Comparison of ENCODE assay signal across 8 mouse cellular contexts in the genomic region with DNA sequence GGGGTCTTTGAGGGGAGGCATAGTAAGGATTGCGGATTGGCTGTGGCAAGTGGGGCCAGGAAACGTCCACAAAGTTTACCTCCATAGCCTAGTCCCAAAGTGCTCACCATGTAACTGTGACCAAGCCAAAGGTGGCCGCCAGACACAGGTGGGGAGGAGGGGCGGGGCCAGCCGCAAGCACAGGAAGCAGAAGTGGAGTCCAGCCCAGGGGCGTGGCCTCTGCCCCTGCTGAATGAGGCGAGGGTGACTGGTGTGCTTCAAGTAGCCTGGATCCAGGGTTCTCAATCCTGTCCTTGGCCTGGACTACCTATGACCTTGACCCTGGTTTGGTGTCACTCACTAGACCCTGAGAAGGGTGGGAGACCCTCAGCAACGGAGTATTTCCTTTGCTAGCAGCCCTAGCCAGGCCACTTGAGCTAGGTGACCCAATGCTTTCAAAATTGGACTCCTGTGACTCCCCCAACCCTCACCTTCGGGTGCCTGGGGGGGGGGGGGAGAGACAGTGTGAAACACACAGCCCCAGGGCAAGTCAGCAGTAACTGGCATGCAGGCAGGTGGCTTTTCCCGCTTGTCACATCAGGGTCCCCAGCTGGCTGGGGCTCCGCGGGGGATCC. TPM values are rescaled to one million over a fixed set of nuclear protein-coding genes. Genes with fewer than 3 reads are reported as not detected.
DNase-seq lines count a peak whose midpoint lies in the region; ATAC-seq lines count a peak whose summit lies in the region.

No protein-coding gene starts in this region.

- peak overlapping the region; percentile 21 for H3K4me3 ChIP-seq in forebrain, embryonic 10.5 days
- H3K4me3 ChIP-seq in limb, embryonic 12.5 days (replicated peaks), result peak overlapping the region; percentile 49; the same call in 1 of the 2 replicates

- no peak overlapping the region; the same call in 1 of the 2 replicates for H3K9ac ChIP-seq in limb, embryonic 12.5 days (replicated peaks)

- H3K4me1 ChIP-seq in forebrain, embryonic 10.5 days, result peaks cover 56% of the 10 kb centered on the region
- H3K4me1 ChIP-seq in limb, embryonic 12.5 days (replicated peaks), result peaks cover 32% of the 10 kb centered on the region

- H3K27ac ChIP-seq in forebrain, embryonic 10.5 days, result no peak overlapping the region
- no peak overlapping the region for H3K27ac ChIP-seq in limb, embryonic 12.5 days

- peak; percentile 57 for ATAC-seq in activated CD4-positive, CD25-positive, alpha-beta regulatory T cell, adult 4 months
- ATAC-seq in hematopoietic stem cell, adult 5-6 weeks (replicated peaks in 1 of 2; ENCODE audit: insufficient read depth in 1 of 2, low FRiP score in 2 of 2, low TSS enrichment in 1 of 2, low read depth in 1 of 2, poor library complexity in 2 of 2, severe bottlenecking in 2 of 2), result peak; percentile 62 to 67
- no peak for ATAC-seq in limb, embryonic 12.5 days (ENCODE audit: insufficient number of reproducible peaks, insufficient read depth, low FRiP score, low TSS enrichment, low read depth)

- H3K9me3 ChIP-seq in forebrain, embryonic 10.5 days, result no peaks in the 10 kb centered on the region
- no peaks in the 10 kb centered on the region for H3K9me3 ChIP-seq in limb, embryonic 12.5 days

- WGBS in forebrain, embryonic 10.5 days, result 5% methylated on average over 12 of the region's 12 CpGs
- WGBS in limb, embryonic 12.5 days, result 5% methylated on average over 12 of the region's 12 CpGs

- peak overlapping the region; percentile 86 for H3K4me2 ChIP-seq in limb, embryonic 12.5 days

- DNase-seq in CD4-positive helper T cell, adult 2 months (ENCODE audit: low read depth, low spot score), result peak; percentile 82
- DNase-seq in forebrain, embryonic 10.5 days (ENCODE audit: extremely low spot score, low spot score), result no peak
- DNase-seq in naive thymus-derived CD4-positive, alpha-beta T cell, adult 2 months (ENCODE audit: low read depth), result peak; percentile 70
- DNase-seq in thymus, postnatal 36 days, result peak; percentile 82 to 86
- DNase-seq in layer of hippocampus, postnatal 25 days (ENCODE audit: extremely low spot score in 1 of 2, low spot score in 1 of 2), result no peak

- no peaks in the 10 kb centered on the region for H3K36me3 ChIP-seq in forebrain, embryonic 10.5 days (replicated peaks)
- H3K36me3 ChIP-seq in limb, embryonic 12.5 days, result no peaks in the 10 kb centered on the region

- H3K27me3 ChIP-seq in forebrain, embryonic 10.5 days (ENCODE audit: poor library complexity, severe bottlenecking), result peaks cover 99% of the 10 kb centered on the region
- H3K27me3 ChIP-seq in limb, embryonic 12.5 days, result peaks cover 87% of the 10 kb centered on the region

RNA-seq across cellular contexts. Expression of a gene that starts 0.8 kb away (rescaled TPM):
- polyA plus RNA-seq in activated CD4-positive, CD25-positive, alpha-beta regulatory T cell, adult 4 months (2017; shearing (Covaris generic)), result 10 to 100 TPM; 43.2 to 52.8 TPM
- 1.4 and 1.5 TPM in 2 replicates for polyA plus RNA-seq in forebrain, embryonic 10.5 days (2016; fragmentation: Nextera tagmentation; extraction: Ambion mirVana)
- total RNA-seq in hematopoietic stem cell, adult 5-6 weeks (2017), result 105 and 116 TPM in 2 replicates
- 2.6 and 3.4 TPM in 2 replicates for polyA plus RNA-seq in limb, embryonic 12.5 days (2016; fragmentation: Nextera tagmentation; extraction: Ambion mirVana)
- 1 to 10 TPM; 3.6 to 4.3 TPM for total RNA-seq in layer of hippocampus, postnatal 25 days (2021)

RNA-seq across cellular contexts. Expression of a gene that starts 36.8 kb away (rescaled TPM):
- 10 to 100 TPM in 1 of 2 experiments, 1 to 10 TPM in 1; 8.5 to 17.3 TPM for polyA plus RNA-seq in activated CD4-positive, CD25-positive, alpha-beta regulatory T cell, adult 4 months (2017; shearing (Covaris generic))
- polyA plus RNA-seq in forebrain, embryonic 10.5 days (2016; fragmentation: Nextera tagmentation; extraction: Ambion mirVana), result 9.6 and 10.6 TPM in 2 replicates
- total RNA-seq in hematopoietic stem cell, adult 5-6 weeks (2017), result 7.7 and 7.9 TPM in 2 replicates
- polyA plus RNA-seq in limb, embryonic 12.5 days (2016; fragmentation: Nextera tagmentation; extraction: Ambion mirVana), result 12.2 and 12.4 TPM in 2 replicates
- total RNA-seq in layer of hippocampus, postnatal 25 days (2021), result 1 to 10 TPM; 5.3 to 6.4 TPM

RNA-seq across cellular contexts. Expression of a gene that starts 36.8 kb away (rescaled TPM):
- polyA plus RNA-seq in activated CD4-positive, CD25-positive, alpha-beta regulatory T cell, adult 4 months (2017; shearing (Covaris generic)), result 10 to 100 TPM in 1 of 2 experiments, 1 to 10 TPM in 1; 7.4 to 13.7 TPM
- 7.5 and 7.9 TPM in 2 replicates for polyA plus RNA-seq in forebrain, embryonic 10.5 days (2016; fragmentation: Nextera tagmentation; extraction: Ambion mirVana)
- total RNA-seq in hematopoietic stem cell, adult 5-6 weeks (2017), result 17.1 and 21.2 TPM in 2 replicates
- polyA plus RNA-seq in limb, embryonic 12.5 days (2016; fragmentation: Nextera tagmentation; extraction: Ambion mirVana), result 5.5 and 6.1 TPM in 2 replicates
- 1 to 10 TPM; 5.0 to 5.1 TPM for total RNA-seq in layer of hippocampus, postnatal 25 days (2021)

Comparison
In these comparisons a context has a peak if more than half of its experiments do, and no peak if none do; other contexts are left out.
1. DNase-seq: peak in CD4-positive helper T cell, adult 2 months (single experiment), naive thymus-derived CD4-positive, alpha-beta T cell, adult 2 months (single experiment) and thymus, postnatal 36 days (2 of 2); none in forebrain, embryonic 10.5 days (single experiment) and layer of hippocampus, postnatal 25 days (0 of 2).
2. RNA of a gene that starts 0.8 kb away (polyA plus RNA-seq): 43.2 to 52.8 TPM in activated CD4-positive, CD25-positive, alpha-beta regulatory T cell, adult 4 months; 2.6 to 3.4 TPM in limb, embryonic 12.5 days and 1.4 to 1.5 TPM in forebrain, embryonic 10.5 days; every median in the first group is over 10 times any median in the second.